Mouse (Mus musculus) bone marrow, adult 2 months (tissue): ENCODE results near the gene Olfr1350. TPM values are rescaled to one million over a fixed set of nuclear protein-coding genes. Genes with fewer than 3 reads are reported as not detected.
A peak's percentile ranks its signal among the peaks of the same experiment; 100 is the strongest.
"Not testable (repeated sequence)": the region's sequence is repeated elsewhere in the genome, so short reads cannot be mapped to it uniquely, and the experiment has no call there.

Experiments used
- H3K27ac ChIP-seq: fragments of 200-500 bp; 2 replicates; pipeline ENCODE4 v1.5.1; 2012; ENCODE audit warnings: low read depth, mild to moderate bottlenecking, control low read depth, inconsistent platforms, low read length; ENCODE audit not compliant: control insufficient read depth, poor library complexity, insufficient read depth
- H3K4me1 ChIP-seq: fragments of 200-500 bp; 2 replicates; pipeline ENCODE4 v1.6.1; 2011; ENCODE audit warnings: low read length; ENCODE audit not compliant: control insufficient read depth, insufficient read depth
- H3K4me3 ChIP-seq: fragments of 200-500 bp; replicated peaks from 2 replicates; pipeline ENCODE3; 2011; ENCODE audit warnings: mild to moderate bottlenecking, low read depth, low read length, control low read depth; ENCODE audit not compliant: control insufficient read depth
- CTCF ChIP-seq: fragments of 200-500 bp; IDR thresholded peaks from 2 replicates; pipeline ENCODE4 v1.5.1; 2011; ENCODE audit warnings: low read length, control low read depth; ENCODE audit not compliant: control insufficient read depth, insufficient read depth
- POLR2A ChIP-seq: fragments of 200-500 bp; IDR thresholded peaks from 2 replicates; pipeline ENCODE4 v1.6.1; 2011; ENCODE audit warnings: low read depth, mild to moderate bottlenecking, control low read depth, low read length, borderline replicate concordance; ENCODE audit not compliant: control insufficient read depth
- WGBS: fragments of 180-500 bp; shearing (Covaris S2); methylation state at CpG from one replicate; pipeline ENCODE4 v1.1.7; 2018; 5-methylcytosine and 5-hydroxymethylcytosine counted together
- polyA plus RNA-seq: library from polyadenylated mRNA; stranded (reverse); fragments of >200 nt; gene quantifications from 2 replicates; pipeline ENCODE4 v1.2.4, GENCODE M21; 2011; ENCODE audit warnings: low replicate concordance; ENCODE audit not compliant: missing spikeins, insufficient read depth, insufficient read length

Olfr1350 gene
- polyA plus RNA-seq: not detected in 2 replicates

DNA sequence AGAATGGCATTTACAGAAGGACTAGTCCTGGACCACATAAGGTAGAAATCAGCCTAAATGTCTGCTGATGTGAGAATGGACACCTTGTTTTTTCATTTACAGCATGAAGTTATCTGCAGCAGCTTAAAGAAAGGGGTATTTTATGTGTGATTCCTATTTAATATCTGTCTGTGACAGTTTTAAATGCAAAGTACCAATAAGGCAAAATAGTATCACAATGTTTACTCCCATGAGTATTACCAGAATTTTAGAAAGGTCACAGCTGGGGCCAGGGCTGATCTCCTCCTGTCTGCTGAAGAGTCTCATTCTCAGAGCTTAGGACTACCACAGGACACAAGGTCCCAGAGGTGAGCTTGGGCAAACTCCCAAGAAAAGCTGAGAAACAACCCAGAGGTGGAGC, at the start of gene Olfr1350:
Olfr1350 (plus strand) TSS at position 301 of the 400 bp plus-strand sequence.
- TF ChIP-seq POLR2A: no peak
- TF ChIP-seq CTCF: no peak
- no peak within 1 kb of the TSS for H3K4me3 ChIP-seq
- H3K27ac ChIP-seq: no peak within 1 kb of the TSS
- H3K4me1 ChIP-seq: no peaks in the 10 kb centered on the region; the same call in 1 of the 2 replicates

DNA sequence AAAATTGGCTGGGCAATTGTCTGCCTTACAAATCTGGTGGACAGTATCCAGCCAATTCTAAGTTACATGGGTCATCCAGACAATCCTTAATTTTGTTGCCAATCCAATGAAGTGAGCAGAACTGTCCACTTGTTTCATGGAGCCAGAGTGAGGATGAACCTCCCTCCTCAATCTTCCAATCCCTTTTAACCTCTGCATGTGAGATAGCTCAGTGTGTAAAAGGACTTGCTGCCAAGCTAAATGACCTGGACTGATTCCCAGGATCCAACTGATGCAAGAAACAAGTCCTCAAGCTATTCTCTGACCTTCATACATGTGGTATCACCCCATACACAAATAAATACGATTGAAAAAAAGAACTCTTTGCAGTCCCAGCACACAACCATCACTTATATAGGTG, 43.0 kb upstream of the Olfr1350 start:
- TF ChIP-seq POLR2A: no peak
- no peak for TF ChIP-seq CTCF
- Histone ChIP-seq H3K27ac (no peak overlapping the region), H3K4me3 (no peak overlapping the region), H3K4me1 (no peaks in the 10 kb centered on the region)
- 18% methylated on average over 1 of the region's 1 CpGs for WGBS

DNA sequence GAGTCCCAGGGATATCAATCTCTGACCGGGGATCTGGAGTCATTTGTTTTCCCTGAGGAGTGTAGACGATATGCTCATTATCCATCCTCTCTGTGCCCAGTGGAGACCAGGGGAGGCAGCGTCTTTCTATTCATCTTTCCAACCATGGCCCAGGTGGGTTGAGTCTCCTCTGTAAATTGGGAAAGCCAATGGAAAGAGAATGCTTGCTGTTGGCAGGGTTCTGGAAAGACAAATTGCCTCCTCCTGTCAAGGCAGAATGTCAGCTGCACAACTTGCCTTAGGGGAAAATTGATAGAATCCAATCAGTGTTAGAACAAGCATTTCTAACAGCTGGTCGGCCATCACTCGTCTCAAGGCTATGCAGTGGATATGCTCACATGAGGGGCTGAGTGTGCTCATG, 41.8 kb upstream of the Olfr1350 start, which contains the start of gene Olfr1349:
Olfr1349 (minus strand) TSS at position 101 of the 400 bp plus-strand sequence.
- TF ChIP-seq POLR2A: no peak
- no peak for TF ChIP-seq CTCF
- Histone ChIP-seq H3K4me1 (no peaks in the 10 kb centered on the region), H3K27ac (no peak within 1 kb of the TSS), H3K4me3 (no peak within 1 kb of the TSS)
- 81% methylated on average over 5 of the region's 5 CpGs for WGBS

DNA sequence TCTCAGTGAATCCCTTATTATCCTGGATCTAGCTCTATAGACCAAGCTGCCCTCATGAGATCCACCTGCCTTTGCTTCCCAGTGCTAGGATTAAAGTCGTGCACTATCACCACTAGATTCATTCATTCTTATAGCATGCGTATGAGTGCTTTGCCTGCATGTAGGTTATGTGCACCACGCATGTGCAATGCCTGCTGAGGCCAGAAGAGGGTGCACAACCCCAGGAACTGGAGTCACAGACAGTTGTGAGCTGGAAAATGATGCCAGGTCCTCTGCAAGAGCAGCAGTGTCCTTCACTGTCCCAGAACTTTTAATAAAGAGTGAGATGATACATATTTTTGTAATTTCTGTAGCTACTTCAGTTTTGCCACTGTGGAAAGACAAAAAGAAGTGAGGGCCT, 39.6 kb upstream of the Olfr1350 start:
- no peak overlapping the region for H3K27ac ChIP-seq
- H3K4me3 ChIP-seq: no peak overlapping the region
- TF ChIP-seq POLR2A (no peak), CTCF (no peak)
- no peaks in the 10 kb centered on the region for H3K4me1 ChIP-seq
- WGBS: 47% methylated on average over 3 of the region's 3 CpGs

DNA sequence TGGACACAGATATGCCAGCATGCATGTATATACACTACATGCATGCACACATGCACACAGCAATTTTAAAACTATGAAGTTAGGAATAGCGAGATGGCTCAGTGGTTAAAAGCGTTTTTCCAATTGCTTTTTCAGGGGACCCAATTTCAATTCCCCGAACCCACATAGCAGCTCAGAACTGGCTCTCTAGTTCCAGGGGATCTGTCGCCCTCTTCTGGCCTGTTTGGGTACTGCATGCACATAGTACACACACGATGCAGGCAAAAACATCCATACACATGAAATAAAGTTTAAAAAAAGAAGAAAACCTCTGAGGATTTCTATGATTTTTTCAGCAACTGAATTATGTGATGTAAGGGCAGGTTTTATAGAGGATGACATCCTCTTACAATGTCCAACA, 38.5 kb upstream of the Olfr1350 start:
- no peak overlapping the region for H3K4me3 ChIP-seq
- TF ChIP-seq POLR2A (no peak), CTCF (peak; percentile 41)
- no peak overlapping the region for H3K27ac ChIP-seq
- no peaks in the 10 kb centered on the region for H3K4me1 ChIP-seq
- 63% methylated on average over 5 of the region's 5 CpGs for WGBS

DNA sequence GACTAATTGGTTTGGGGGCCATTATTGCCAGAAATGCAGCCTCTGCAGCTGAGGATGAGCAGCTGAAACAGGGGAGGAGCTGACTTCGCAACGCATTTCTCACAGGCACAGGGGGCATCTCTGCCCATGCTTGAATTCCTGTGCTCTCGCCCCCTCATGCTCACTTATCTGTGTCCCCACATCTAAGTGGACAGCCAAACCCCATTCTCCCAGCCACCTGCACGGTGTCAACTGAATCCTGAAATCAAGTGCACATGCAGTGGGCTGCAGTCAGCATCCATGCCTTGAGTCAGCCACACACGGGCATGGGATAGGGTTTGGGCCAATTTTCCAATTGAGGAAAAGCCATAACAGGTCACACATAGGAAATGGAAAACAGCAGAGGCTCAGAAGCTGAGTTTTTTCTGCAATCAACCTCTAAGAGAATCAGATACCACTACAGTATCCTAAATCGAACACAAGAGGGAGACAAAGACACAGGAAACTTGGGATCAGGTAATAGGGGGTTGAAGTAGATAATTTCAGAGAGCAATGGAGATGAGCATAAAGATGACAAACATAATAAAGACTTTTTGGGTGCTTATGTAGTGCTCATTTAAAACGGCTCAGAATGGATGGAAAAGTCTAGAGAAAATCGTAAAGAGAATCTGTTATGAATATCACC, 21.6 kb downstream of the Olfr1350 start:
- no peaks in the 10 kb centered on the region for H3K4me1 ChIP-seq
- no peak overlapping the region for H3K4me3 ChIP-seq
- 47% methylated on average over 8 of the region's 8 CpGs for WGBS
- TF ChIP-seq CTCF (no peak), POLR2A (no peak)
- no peak overlapping the region for H3K27ac ChIP-seq

DNA sequence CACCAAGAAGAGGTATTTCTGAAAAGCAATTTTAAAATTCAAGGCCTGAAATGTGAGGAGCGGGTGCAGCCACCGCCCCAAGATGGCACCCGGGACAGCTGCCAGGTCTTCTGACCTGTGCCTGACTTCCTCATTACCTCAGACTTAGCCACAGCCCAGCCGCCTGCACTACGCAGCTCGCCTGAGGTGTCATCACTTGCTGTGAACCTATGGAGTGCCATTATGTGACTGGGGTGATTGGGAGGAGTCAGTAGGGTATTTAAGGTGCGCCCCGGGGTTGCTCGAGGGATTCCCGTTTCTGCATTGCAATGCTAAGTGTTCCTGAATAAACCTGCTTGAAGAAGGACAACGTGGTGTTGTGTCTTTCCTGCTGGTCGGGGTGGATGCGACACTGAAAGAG, 24.1 kb downstream of the Olfr1350 start:
- 73% methylated on average over 13 of the region's 13 CpGs for WGBS
- H3K27ac ChIP-seq, H3K4me3 ChIP-seq, H3K4me1 ChIP-seq: not testable (repeated sequence)

DNA sequence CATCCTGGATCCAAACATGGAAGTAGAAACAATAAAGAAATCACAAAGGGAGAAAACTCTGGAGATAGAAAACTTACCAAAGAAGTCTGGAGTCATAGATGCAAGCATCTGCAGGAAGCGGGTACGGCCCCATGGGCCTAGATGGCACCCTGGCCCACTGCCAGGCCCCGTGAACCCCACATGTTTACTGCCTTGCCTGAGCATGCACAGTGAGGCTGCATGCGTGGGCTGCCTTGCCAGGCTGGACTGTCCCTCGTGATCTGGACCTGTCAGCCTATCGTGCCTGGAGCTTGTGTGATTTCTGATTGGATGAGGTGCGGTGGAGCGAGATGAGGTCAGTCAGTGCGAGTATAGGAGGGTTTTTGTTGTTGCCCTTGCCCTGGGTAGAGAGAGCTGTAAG, 38.7 kb downstream of the Olfr1350 start:
- WGBS: 78% methylated on average over 9 of the region's 9 CpGs

More for the DNA sequence above, 38.7 kb downstream of the Olfr1350 start:
- TF ChIP-seq CTCF: no peak
- no peak for TF ChIP-seq POLR2A
- Histone ChIP-seq H3K27ac (no peak overlapping the region), H3K4me3 (no peak overlapping the region), H3K4me1 (no peaks in the 10 kb centered on the region)

Other genes starting within 250 kb of the Olfr1350 start
- 1.0 TPM in 1 of 2 replicates, not detected in the other for gene Zfp583, start 233.6 kb upstream of the Olfr1350 start, polyA plus RNA-seq
- not detected in 2 replicates for gene Gm3854, start 221.1 kb upstream of the Olfr1350 start, polyA plus RNA-seq
- gene Zfp78, start 201.6 kb upstream of the Olfr1350 start, polyA plus RNA-seq: 0.45 and 1.0 TPM in 2 replicates
- 1.2 and 3.0 TPM in 2 replicates for gene Zfp28, start 181.5 kb upstream of the Olfr1350 start, polyA plus RNA-seq
- not detected in 2 replicates for gene Smim17, start 166.1 kb upstream of the Olfr1350 start, polyA plus RNA-seq
- not detected in 2 replicates for gene Gm20715, start 154.6 kb upstream of the Olfr1350 start, polyA plus RNA-seq
- not detected in 2 replicates for gene Olfr1344, start 126.2 kb upstream of the Olfr1350 start, polyA plus RNA-seq
- gene Olfr1336, start 108.7 kb upstream of the Olfr1350 start, polyA plus RNA-seq: 0.14 TPM in 1 of 2 replicates, not detected in the other
- gene Olfr1346, start 97.7 kb upstream of the Olfr1350 start, polyA plus RNA-seq: 0.27 TPM in 1 of 2 replicates, not detected in the other
- gene Olfr5, start 77.9 kb upstream of the Olfr1350 start, polyA plus RNA-seq: not detected in 2 replicates
- not detected in 2 replicates for gene Olfr1347, start 65.1 kb upstream of the Olfr1350 start, polyA plus RNA-seq
- gene Olfr1348, start 56.1 kb upstream of the Olfr1350 start, polyA plus RNA-seq: not detected in 2 replicates
- not detected in 2 replicates for gene Olfr1349, start 41.9 kb upstream of the Olfr1350 start, polyA plus RNA-seq
- 0.40 TPM in 1 of 2 replicates, not detected in the other for gene Zim1, start 131.6 kb downstream of the Olfr1350 start, polyA plus RNA-seq
- gene Peg3, start 165.6 kb downstream of the Olfr1350 start, polyA plus RNA-seq: 0.22 and 4.1 TPM in 2 replicates
- gene Usp29, start 165.7 kb downstream of the Olfr1350 start, polyA plus RNA-seq: not detected in 2 replicates